Mouse (Mus musculus) limb, embryonic 10.5 days (tissue): ENCODE results near the gene Fgfr2. TPM values are rescaled to one million over a fixed set of nuclear protein-coding genes. Genes with fewer than 3 reads are reported as not detected.
A peak's percentile ranks its signal among the peaks of the same experiment; 100 is the strongest.

Source experiments
- DNase-seq: peaks from one replicate; pipeline ENCODE4 v3.0.0-alpha.2; 2017; ENCODE audit warnings: low spot score
- H3K27ac ChIP-seq: fragments of 300-500 bp; sonication (generic); 2 replicates; pipeline ENCODE4 v1.5.1; 2016; ENCODE audit warnings: mild to moderate bottlenecking
- H3K27me3 ChIP-seq: fragments of 300-500 bp; sonication (generic); 2 replicates; pipeline ENCODE4 v1.6.1; 2016; ENCODE audit warnings: low read depth, mild to moderate bottlenecking; ENCODE audit not compliant: poor library complexity, severe bottlenecking
- H3K36me3 ChIP-seq: fragments of 300-500 bp; sonication (generic); 2 replicates; pipeline ENCODE4 v1.6.1; 2016; ENCODE audit warnings: mild to moderate bottlenecking, moderate library complexity
- H3K4me1 ChIP-seq: fragments of 300-500 bp; sonication (generic); 2 replicates; pipeline ENCODE4 v1.6.1; 2016
- H3K4me3 ChIP-seq: fragments of 300-500 bp; sonication (generic); 2 replicates; pipeline ENCODE4 v1.5.1; 2016; ENCODE audit warnings: mild to moderate bottlenecking, moderate library complexity
- H3K9me3 ChIP-seq: fragments of 300-500 bp; sonication (generic); replicated peaks from 2 replicates; pipeline ENCODE4 v1.6.1; 2016; ENCODE audit warnings: mild to moderate bottlenecking
- WGBS: fragments of 180-500 bp; shearing (Covaris S2); methylation state at CpG from one replicate; pipeline ENCODE4 v1.1.7; 2016; 5-methylcytosine and 5-hydroxymethylcytosine counted together
- polyA plus RNA-seq: library from polyadenylated mRNA; unstranded; fragments of >200 nt; fragmentation: Nextera tagmentation; extraction: Ambion mirVana; gene quantifications from 2 replicates; pipeline ENCODE4 v1.2.1, GENCODE M21; 2016

The Fgfr2 gene
- polyA plus RNA-seq, 1 experiment from 2014 or later: 64.4 TPM

DNA sequence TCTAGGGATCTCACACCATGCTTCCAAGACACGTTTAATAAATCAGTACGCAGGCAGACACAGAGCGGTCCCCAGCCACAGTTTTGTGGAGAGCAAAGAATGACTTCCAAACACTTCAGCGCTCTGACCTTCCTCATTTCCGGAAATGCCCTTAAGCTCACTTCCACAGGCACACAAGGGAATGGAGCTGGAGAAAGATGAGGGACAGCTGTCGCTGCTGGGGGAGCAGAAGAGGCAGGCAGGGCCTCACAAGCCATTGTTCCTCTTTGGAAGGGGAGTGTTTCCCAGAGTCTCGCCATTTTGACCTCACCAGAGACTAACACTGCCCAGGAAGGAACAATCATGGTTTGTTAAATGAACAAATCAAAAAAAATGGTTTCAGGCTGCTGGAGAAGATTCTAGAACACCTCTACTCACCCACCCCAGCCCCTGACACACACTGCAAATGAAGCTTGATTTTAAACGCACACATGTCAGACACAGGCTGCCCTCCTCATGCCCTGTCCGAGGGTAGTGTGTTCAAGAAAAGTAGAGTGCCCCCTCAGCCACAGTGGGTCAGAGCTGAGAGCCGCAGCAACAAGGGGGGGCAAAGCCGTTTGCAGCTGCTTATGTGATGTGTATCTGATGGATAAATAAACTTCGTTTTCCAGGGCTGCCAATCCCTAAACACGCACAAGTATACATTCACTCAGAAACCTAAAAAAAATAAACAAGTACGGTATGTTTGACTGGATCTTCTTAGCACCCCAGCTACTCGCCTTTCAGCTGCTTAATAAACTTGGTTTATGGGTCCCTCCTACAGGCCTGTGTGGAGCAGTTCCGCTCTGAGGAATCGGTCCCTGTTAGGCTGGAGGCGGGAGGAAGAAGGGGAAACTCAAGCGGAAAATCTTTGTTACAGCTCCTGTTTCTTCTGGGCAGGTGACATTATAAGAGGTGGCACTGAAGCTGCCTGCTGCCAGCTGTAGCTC is 2844.1 kb downstream of the Fgfr2 start:
- Histone ChIP-seq H3K27ac (peak overlapping the region; percentile 69), H3K9me3 (no peaks in the 10 kb centered on the region), H3K36me3 (no peaks in the 10 kb centered on the region), H3K4me1 (peaks cover 25% of the 10 kb centered on the region), H3K27me3 (peaks cover 8% of the 10 kb centered on the region), H3K4me3 (no peak overlapping the region)
- no peak for DNase-seq
- WGBS: 64% methylated on average over 19 of the region's 19 CpGs

DNA sequence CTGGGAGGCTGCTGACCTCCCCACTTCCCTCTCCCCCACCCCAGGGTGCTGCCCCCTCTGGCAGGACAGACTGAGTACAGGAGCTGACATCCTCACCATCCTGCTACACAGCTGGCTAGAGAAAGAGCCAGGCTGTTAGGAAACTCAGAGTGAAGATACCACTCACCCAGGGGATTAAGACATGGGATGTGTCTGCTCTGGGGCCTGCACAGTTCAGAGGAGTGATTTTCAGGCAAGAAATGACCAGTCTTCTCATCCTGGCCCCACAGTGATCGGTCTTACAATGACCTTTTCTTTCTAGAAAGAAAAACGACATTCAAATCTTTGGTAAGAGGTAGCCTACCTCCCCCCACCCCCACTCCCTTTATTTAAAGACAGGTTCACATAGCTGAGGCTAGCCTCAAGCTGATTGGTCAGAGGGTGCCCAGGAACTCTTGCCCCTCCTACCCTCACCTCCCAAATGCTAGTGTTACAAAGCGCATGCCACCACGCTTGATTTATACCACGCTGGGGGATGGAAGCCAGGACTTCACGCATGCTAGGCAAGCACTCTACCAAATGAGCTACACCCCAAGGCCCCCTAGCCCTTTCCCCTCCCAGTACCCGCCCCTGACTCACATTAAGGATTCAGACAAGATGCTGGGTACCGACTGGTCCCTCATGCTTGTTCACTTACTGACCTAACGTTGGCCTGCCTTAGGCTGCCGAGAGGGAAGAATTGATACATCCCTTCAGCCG is 2845.0 kb downstream of the Fgfr2 start:
- peak; percentile 57 for DNase-seq
- no peak overlapping the region for H3K4me3 ChIP-seq
- H3K36me3 ChIP-seq: no peaks in the 10 kb centered on the region
- peaks cover 9% of the 10 kb centered on the region for H3K27me3 ChIP-seq
- WGBS: 53% methylated on average over 11 of the region's 11 CpGs
- no peaks in the 10 kb centered on the region for H3K9me3 ChIP-seq
- peaks cover 29% of the 10 kb centered on the region for H3K4me1 ChIP-seq
- peak overlapping the region; percentile 69 for H3K27ac ChIP-seq

GRCm38 (mm10) chr7:130273265-130273664 is 2849.9 kb downstream of the Fgfr2 start:
- peak; percentile 91 for DNase-seq
- Histone ChIP-seq H3K36me3 (no peaks in the 10 kb centered on the region), H3K4me1 (peaks cover 22% of the 10 kb centered on the region), H3K27me3 (peaks cover 48% of the 10 kb centered on the region), H3K9me3 (no peaks in the 10 kb centered on the region), H3K27ac (peak overlapping the region; percentile 53), H3K4me3 (no peak overlapping the region)
- 17% methylated on average over 16 of the region's 16 CpGs for WGBS

GRCm38 (mm10) chr7:130270807-130271206 is 2852.3 kb downstream of the Fgfr2 start:
- Histone ChIP-seq H3K27ac (no peak overlapping the region), H3K27me3 (peaks cover 57% of the 10 kb centered on the region), H3K36me3 (no peaks in the 10 kb centered on the region), H3K9me3 (no peaks in the 10 kb centered on the region), H3K4me3 (no peak overlapping the region), H3K4me1 (peaks cover 26% of the 10 kb centered on the region)
- DNase-seq: no peak
- 90% methylated on average over 5 of the region's 5 CpGs for WGBS

DNA sequence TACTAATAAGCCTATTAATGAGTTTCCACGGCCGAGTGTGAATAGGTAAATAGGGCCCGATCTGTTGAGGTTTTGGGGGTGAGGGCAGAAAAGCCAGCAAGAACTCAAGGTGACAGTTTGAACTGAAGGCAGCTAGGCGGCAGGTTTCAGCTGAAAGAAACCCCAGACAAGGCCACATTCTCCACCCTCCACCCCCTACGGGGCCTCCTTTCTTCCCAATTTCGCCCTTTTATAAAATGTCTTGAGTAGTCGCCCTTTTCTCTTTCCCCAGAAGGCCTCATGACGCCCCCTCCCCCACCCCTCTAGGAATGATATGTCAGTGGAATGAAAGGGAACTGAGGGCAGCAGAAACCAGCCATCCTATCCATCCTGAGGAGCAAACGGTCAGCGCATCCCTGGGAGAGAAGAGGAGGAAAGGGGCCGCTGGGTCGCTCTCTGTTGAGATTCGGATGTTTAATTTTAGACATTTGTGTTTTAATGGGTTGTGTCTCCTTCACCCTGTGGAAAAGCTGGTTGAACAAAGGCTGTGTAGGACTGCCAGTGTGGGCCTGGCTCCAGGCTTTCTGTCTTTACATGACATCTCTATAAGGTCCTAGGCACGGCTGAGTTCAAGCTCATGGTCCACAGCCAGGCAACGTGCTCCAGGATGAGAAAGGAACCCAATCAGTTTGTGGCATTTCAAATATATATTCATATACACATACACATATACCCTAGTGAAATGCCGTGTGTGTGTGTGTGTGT is 2853.9 kb downstream of the Fgfr2 start:
- Histone ChIP-seq H3K27ac (no peak overlapping the region), H3K4me1 (peaks cover 39% of the 10 kb centered on the region), H3K9me3 (no peaks in the 10 kb centered on the region), H3K27me3 (peaks cover 58% of the 10 kb centered on the region), H3K4me3 (no peak overlapping the region), H3K36me3 (no peaks in the 10 kb centered on the region)
- no peak for DNase-seq
- WGBS: 52% methylated on average over 16 of the region's 16 CpGs

- no peak for DNase-seq
- no peaks in the 10 kb centered on the region for H3K9me3 ChIP-seq
- no peaks in the 10 kb centered on the region for H3K36me3 ChIP-seq
- H3K27ac ChIP-seq: no peak overlapping the region
- peaks cover 68% of the 10 kb centered on the region for H3K27me3 ChIP-seq
- 39% methylated on average over 5 of the region's 5 CpGs for WGBS
- peaks cover 54% of the 10 kb centered on the region for H3K4me1 ChIP-seq
- H3K4me3 ChIP-seq: no peak overlapping the region
Measured at GRCm38 (mm10) chr7:130267099-130267498, 2856.1 kb downstream of the Fgfr2 start.

GRCm38 (mm10) chr7:130266166-130266490 is 2857.0 kb downstream of the Fgfr2 start:
- Histone ChIP-seq H3K27ac (peak overlapping the region; percentile 94), H3K9me3 (no peaks in the 10 kb centered on the region), H3K4me3 (peak overlapping the region; percentile 82), H3K27me3 (peaks cover 68% of the 10 kb centered on the region), H3K36me3 (peaks cover 5% of the 10 kb centered on the region; the same call in 1 of the 2 replicates), H3K4me1 (peaks cover 63% of the 10 kb centered on the region)
- under 1% methylated on average over 52 of the region's 52 CpGs for WGBS
- peak; percentile 95 for DNase-seq

- no peak for DNase-seq
- WGBS: under 1% methylated on average over 58 of the region's 58 CpGs
- peak overlapping the region; percentile 82 for H3K4me3 ChIP-seq
- peak overlapping the region; percentile 94 for H3K27ac ChIP-seq
- peaks cover 69% of the 10 kb centered on the region for H3K4me1 ChIP-seq
- H3K36me3 ChIP-seq: peaks cover 11% of the 10 kb centered on the region; the same call in 1 of the 2 replicates
- H3K9me3 ChIP-seq: no peaks in the 10 kb centered on the region
- H3K27me3 ChIP-seq: peaks cover 73% of the 10 kb centered on the region
Measured at GRCm38 (mm10) chr7:130265319-130266165, 2857.6 kb downstream of the Fgfr2 start.

DNA sequence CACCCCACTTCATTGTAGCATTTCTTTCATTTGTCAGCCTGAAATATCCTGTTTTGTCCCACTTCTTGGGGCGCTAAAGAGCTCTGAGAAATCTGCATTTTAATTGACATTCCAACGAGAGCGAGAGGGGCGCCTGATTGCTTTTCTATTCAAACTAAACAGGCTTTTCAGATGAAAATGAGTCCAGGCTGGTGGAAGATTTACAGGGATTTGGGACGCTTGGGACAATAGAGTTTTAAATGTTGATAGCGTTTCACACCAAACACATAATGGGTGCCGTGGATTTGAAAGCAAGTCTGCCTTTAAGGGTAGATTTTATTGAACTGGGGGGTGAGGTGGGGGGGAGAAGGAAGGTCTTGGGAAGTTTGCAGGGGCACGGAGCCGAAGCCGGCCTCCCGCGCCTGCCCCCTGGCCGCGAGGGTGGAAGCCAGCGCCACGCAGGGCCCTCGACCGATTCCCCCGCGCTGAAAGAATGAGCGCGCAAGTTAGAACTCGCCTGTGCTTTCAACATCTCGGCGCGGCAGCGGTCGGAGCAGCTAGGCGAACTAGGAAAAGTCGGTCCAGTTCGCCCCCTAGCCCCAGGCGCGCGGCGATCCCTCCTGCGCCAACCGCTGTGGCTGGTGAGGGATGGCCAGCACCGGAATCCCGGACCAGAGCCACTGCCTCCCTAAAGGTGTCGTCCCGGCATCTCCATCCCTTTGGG is 2858.4 kb downstream of the Fgfr2 start:
- H3K27ac ChIP-seq: peak overlapping the region; percentile 94
- H3K36me3 ChIP-seq: peaks cover 12% of the 10 kb centered on the region; the same call in 1 of the 2 replicates
- H3K27me3 ChIP-seq: peaks cover 66% of the 10 kb centered on the region
- peaks cover 77% of the 10 kb centered on the region for H3K4me1 ChIP-seq
- WGBS: under 1% methylated on average over 41 of the region's 41 CpGs
- peak overlapping the region; percentile 82 for H3K4me3 ChIP-seq
- DNase-seq: peak; percentile 79
- no peaks in the 10 kb centered on the region for H3K9me3 ChIP-seq

DNA sequence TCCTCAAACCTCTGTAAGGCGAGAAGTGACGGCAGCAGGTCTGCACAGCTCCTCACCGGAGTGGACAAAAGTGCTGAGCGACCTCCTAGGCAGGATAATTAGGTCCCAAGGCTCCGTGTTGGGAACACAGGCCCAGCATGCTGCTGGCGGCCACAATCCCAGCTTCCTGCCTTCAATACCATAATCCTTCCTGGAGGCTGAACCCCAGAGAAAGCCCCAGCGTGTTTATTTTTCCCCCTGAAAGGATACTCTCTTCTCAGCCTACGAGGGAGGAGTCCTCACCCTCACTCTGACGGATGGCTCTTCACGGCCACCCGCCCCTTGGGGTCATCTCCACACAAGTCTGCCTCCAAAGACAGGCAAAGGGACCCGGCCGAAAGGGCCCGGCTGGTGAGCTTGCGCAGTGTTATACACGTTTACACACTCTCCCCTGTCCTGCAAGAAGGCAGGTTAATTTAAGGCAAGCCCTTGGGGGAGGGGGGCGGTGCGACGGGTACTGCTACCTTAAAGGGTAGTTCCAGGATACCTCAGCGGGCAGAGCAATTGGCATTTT is 2859.3 kb downstream of the Fgfr2 start:
- Histone ChIP-seq H3K4me3 (peak overlapping the region; percentile 82), H3K4me1 (peaks cover 79% of the 10 kb centered on the region), H3K27ac (peak overlapping the region; percentile 94), H3K27me3 (peaks cover 62% of the 10 kb centered on the region), H3K36me3 (peaks cover 16% of the 10 kb centered on the region), H3K9me3 (no peaks in the 10 kb centered on the region)
- under 1% methylated on average over 20 of the region's 20 CpGs for WGBS
- peak; percentile 55 for DNase-seq

- peaks cover 84% of the 10 kb centered on the region for H3K4me1 ChIP-seq
- WGBS: 28% methylated on average over 4 of the region's 4 CpGs
- peak overlapping the region; percentile 82 for H3K4me3 ChIP-seq
- H3K27ac ChIP-seq: peak overlapping the region; percentile 94; the same call in 1 of the 2 replicates
- peaks cover 58% of the 10 kb centered on the region for H3K27me3 ChIP-seq
- peaks cover 16% of the 10 kb centered on the region for H3K36me3 ChIP-seq
- no peak for DNase-seq
- no peaks in the 10 kb centered on the region for H3K9me3 ChIP-seq
Measured at GRCm38 (mm10) chr7:130263233-130263594, 2859.9 kb downstream of the Fgfr2 start.
